Mouse (Mus musculus) heart, adult 2 months (tissue): ENCODE measurements around the gene Rragb.
"Not testable (repeated sequence)": the region's sequence is repeated elsewhere in the genome, so short reads cannot be mapped to it uniquely, and the experiment has no call there.

Experiments
- CTCF ChIP-seq: fragments of 200-600 bp; IDR thresholded peaks from 2 replicates; pipeline ENCODE4 v1.8.1; 2022; ENCODE audit warnings: antibody characterized with exemption, mild to moderate bottlenecking, moderate library complexity
- EP300 ChIP-seq: fragments of 200-500 bp; IDR thresholded peaks from 2 replicates; pipeline ENCODE4 v1.6.1; 2011; ENCODE audit warnings: low read depth, low read length, control low read depth; ENCODE audit not compliant: insufficient read depth
- POLR2A ChIP-seq: fragments of 200-500 bp; IDR thresholded peaks from 2 replicates; pipeline ENCODE4 v1.6.1; 2011; ENCODE audit warnings: mild to moderate bottlenecking, low read depth, low read length, control low read depth; ENCODE audit not compliant: insufficient read depth

- TF ChIP-seq CTCF = peak; percentile 55
- TF ChIP-seq POLR2A, EP300: not testable (repeated sequence)
These were observed 59.4 kb downstream of the Rragb start for GRCm38 (mm10) chrX:153199185-153199584.
